Mouse (Mus musculus): ENCODE measurements at regions not wholly inside any gene's neighbourhood (a gene's known extent, or its start where the extent isn't known, plus 50 kb on each side); places are given as distances from the start of the nearest gene placed in this dataset.

DNA sequence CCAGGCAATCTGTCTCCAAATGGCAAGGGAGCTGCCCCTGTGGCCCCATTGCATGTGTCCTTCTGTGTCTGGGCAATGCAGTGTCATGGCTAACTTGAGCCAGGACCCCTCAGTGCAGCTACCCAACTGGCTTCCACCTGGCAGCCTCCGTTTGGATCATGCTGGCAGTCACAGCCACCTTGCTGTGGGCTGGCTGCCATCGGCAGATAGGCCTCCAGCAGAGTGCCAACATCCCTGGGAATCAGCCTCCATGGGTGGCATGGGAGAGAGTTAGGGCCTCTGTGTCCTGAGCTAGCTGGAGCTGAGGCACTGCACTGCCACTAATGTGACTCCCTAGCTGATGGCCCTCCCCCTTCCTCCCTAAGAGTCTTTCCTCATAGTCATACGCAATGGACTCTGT, 174.7 kb upstream of the Fam19a5 start:
- no peak for TF ChIP-seq GATA1 (IDR thresholded peaks at IDR 0.05; ENCODE audit: low read length)
- no peak for TF ChIP-seq TAL1 (IDR thresholded peaks at IDR 0.05; ENCODE audit: low read length)
